Mouse (Mus musculus) ZHBTc4 (cell line): ENCODE measurements at regions not wholly inside any gene's neighbourhood (a gene's known extent, or its start where the extent isn't known, plus 50 kb on each side); places are given as distances from the start of the nearest gene placed in this dataset.
A peak's percentile ranks its signal among the peaks of the same experiment; 100 is the strongest.

Source experiments
- DNase-seq: peaks from one replicate; pipeline ENCODE4 v3.0.0-alpha.2; 2011; ENCODE audit warnings: low read depth, low spot score

GRCm38 (mm10) chr14:37296531-37296930 lies 161.5 kb upstream of the Ghitm start:
- no peak for DNase-seq

GRCm38 (mm10) chr14:37292084-37292860 lies 157.2 kb upstream of the Ghitm start:
- DNase-seq: no peak

- DNase-seq: no peak
Observed at GRCm38 (mm10) chr14:37284391-37284790, 149.3 kb upstream of the Ghitm start.

- no peak for DNase-seq
Observed at GRCm38 (mm10) chr14:37279356-37279755, 144.3 kb upstream of the Ghitm start.

- peak; percentile 49 for DNase-seq
Observed at GRCm38 (mm10) chr14:37276728-37277695, 141.9 kb upstream of the Ghitm start.

GRCm38 (mm10) chr14:37272063-37272462 lies 137.0 kb upstream of the Ghitm start:
- no peak for DNase-seq

- DNase-seq: no peak
Observed at GRCm38 (mm10) chr14:37271015-37271933, 136.2 kb upstream of the Ghitm start.

GRCm38 (mm10) chr14:37269920-37270319 lies 134.8 kb upstream of the Ghitm start:
- DNase-seq: no peak

- peak; percentile 80 for DNase-seq
Observed at GRCm38 (mm10) chr14:37238632-37239032, 103.6 kb upstream of the Ghitm start.

GRCm38 (mm10) chr14:37237191-37237590 lies 102.1 kb upstream of the Ghitm start:
- DNase-seq: no peak

- no peak for DNase-seq
Observed at GRCm38 (mm10) chr14:37208256-37208655, 73.2 kb upstream of the Ghitm start.

- no peak for DNase-seq
Observed at GRCm38 (mm10) chr14:37189795-37190194, 54.7 kb upstream of the Ghitm start.
